Mouse (Mus musculus): Measurements from ENCODE around the gene Myrip. TPM values are rescaled to one million over a fixed set of nuclear protein-coding genes. Genes with fewer than 3 reads are reported as not detected.

The Myrip gene
- total RNA-seq, 1 experiment, result 0.40 TPM

- no peak for DNase-seq (ENCODE audit: low read depth, low spot score)
- Histone ChIP-seq H3K9ac (ENCODE audit: insufficient read depth, low read depth, low read length, poor library complexity, severe bottlenecking) (no peak overlapping the region), H3K4me3 (ENCODE audit: insufficient read depth in 1 of 2, low read depth in 1 of 2, low read length in 2 of 2, poor library complexity in 1 of 2, severe bottlenecking in 1 of 2) (peak overlapping the region; percentile 72 to 88; a peak in 3 of 4 replicates), H3K27ac (ENCODE audit: insufficient read depth, low read depth, low read length, poor library complexity, severe bottlenecking) (no peak overlapping the region), H3K4me1 (ENCODE audit: control insufficient read depth in 2 of 2, insufficient read depth in 2 of 2, low read length in 2 of 2, poor library complexity in 1 of 2) (no peaks in the 10 kb centered on the region; a peak in 1 of 4 replicates), H3K36me3 (ENCODE audit: control insufficient read depth, insufficient read depth, low read length, poor library complexity, severe bottlenecking) (peaks cover 14% of the 10 kb centered on the region; the same call in 1 of the 2 replicates), H3K9me3 (ENCODE audit: control insufficient read depth, insufficient read depth, low read depth, low read length) (no peaks in the 10 kb centered on the region)
- in situ Hi-C loops (cut with MboI; ENCODE audit: low sequenced_read_pairs in 2 of 2, unreplicated experiment in 2 of 2), result no loop called here
- TF ChIP-seq CHD2 (IDR thresholded peaks at IDR 0.05; ENCODE audit: low read depth, low read length) (no peak), ZC3H11A (IDR thresholded peaks at IDR 0.05; ENCODE audit: borderline replicate concordance, low read depth, low read length) (no peak), HCFC1 (IDR thresholded peaks at IDR 0.05; ENCODE audit: borderline replicate concordance, insufficient read depth, low read length) (no peak), ZNF384 (IDR thresholded peaks at IDR 0.05; ENCODE audit: low read depth, low read length) (no peak), MAFK (IDR thresholded peaks at IDR 0.05; ENCODE audit: insufficient read depth, low read depth, low read length) (no peak)
These were observed 190.2 kb downstream of the Myrip start for GRCm38 (mm10) chr9:120491509-120491908.

DNA sequence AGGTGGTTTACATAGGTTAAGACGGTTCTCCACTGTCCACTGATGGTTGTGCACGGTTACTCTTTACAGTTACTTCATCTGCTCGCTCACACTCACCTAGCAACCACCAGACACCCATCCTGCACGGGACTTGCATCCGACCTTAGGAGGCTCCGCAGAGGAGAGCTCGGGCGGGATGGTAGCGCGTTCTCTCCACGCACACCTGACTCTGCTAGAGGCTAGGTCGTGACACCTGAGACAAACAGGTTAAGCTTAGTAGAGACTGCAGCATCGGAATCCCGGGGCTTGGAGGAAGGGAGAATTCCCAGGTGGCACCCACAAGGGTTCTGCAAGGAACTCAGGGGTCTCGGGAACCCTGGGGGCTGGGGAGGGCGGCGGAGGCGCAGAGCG is 190.7 kb downstream of the Myrip start, which contains the start of gene Eif1b:
Gene Eif1b, plus strand, starts transcription at position 223 of the 390 bp plus-strand sequence.
- DNase-seq (ENCODE audit: low read depth, low spot score), result no peak
- Histone ChIP-seq H3K9ac (ENCODE audit: insufficient read depth, low read depth, low read length, poor library complexity, severe bottlenecking) (peak within 1 kb of the TSS; percentile 78), H3K4me1 (ENCODE audit: control insufficient read depth in 2 of 2, insufficient read depth in 2 of 2, low read length in 2 of 2, poor library complexity in 1 of 2) (no peaks in the 10 kb centered on the region; a peak in 1 of 4 replicates), H3K4me3 (ENCODE audit: insufficient read depth in 1 of 2, low read depth in 1 of 2, low read length in 2 of 2, poor library complexity in 1 of 2, severe bottlenecking in 1 of 2) (peak within 1 kb of the TSS; percentile 72 to 88), H3K36me3 (ENCODE audit: control insufficient read depth, insufficient read depth, low read length, poor library complexity, severe bottlenecking) (peaks cover 14% of the 10 kb centered on the region; the same call in 1 of the 2 replicates), H3K9me3 (ENCODE audit: control insufficient read depth, insufficient read depth, low read depth, low read length) (no peaks in the 10 kb centered on the region), H3K27ac (ENCODE audit: insufficient read depth, low read depth, low read length, poor library complexity, severe bottlenecking) (0 out of 2 replicates have a peak within 1 kb of the TSS, but pooled peaks have one; percentile 1)
- in situ Hi-C loops (cut with MboI; ENCODE audit: low sequenced_read_pairs in 2 of 2, unreplicated experiment in 2 of 2), result no loop called here
- no peak for TF ChIP-seq ZNF384 (IDR thresholded peaks at IDR 0.05; ENCODE audit: low read depth, low read length)
- no peak for TF ChIP-seq ZC3H11A (IDR thresholded peaks at IDR 0.05; ENCODE audit: borderline replicate concordance, low read depth, low read length)
- no peak for TF ChIP-seq HCFC1 (IDR thresholded peaks at IDR 0.05; ENCODE audit: borderline replicate concordance, insufficient read depth, low read length)
- TF ChIP-seq MAFK (IDR thresholded peaks at IDR 0.05; ENCODE audit: insufficient read depth, low read depth, low read length), result no peak
- TF ChIP-seq CHD2 (IDR thresholded peaks at IDR 0.05; ENCODE audit: low read depth, low read length), result no peak

GRCm38 (mm10) chr9:120492400-120493351 is 191.4 kb downstream of the Myrip start:
- H3K4me1 ChIP-seq (ENCODE audit: control insufficient read depth in 2 of 2, insufficient read depth in 2 of 2, low read length in 2 of 2, poor library complexity in 1 of 2), result no peaks in the 10 kb centered on the region; a peak in 1 of 4 replicates
- no peaks in the 10 kb centered on the region for H3K9me3 ChIP-seq (ENCODE audit: control insufficient read depth, insufficient read depth, low read depth, low read length)
- peak; percentile 72; the same call in 1 of the 2 replicates for TF ChIP-seq HCFC1 (IDR thresholded peaks at IDR 0.05; ENCODE audit: borderline replicate concordance, insufficient read depth, low read length)
- TF ChIP-seq MAFK (IDR thresholded peaks at IDR 0.05; ENCODE audit: insufficient read depth, low read depth, low read length), result no peak
- H3K4me3 ChIP-seq (ENCODE audit: insufficient read depth in 1 of 2, low read depth in 1 of 2, low read length in 2 of 2, poor library complexity in 1 of 2, severe bottlenecking in 1 of 2), result peak overlapping the region; percentile 72 to 88
- H3K9ac ChIP-seq (ENCODE audit: insufficient read depth, low read depth, low read length, poor library complexity, severe bottlenecking), result peak overlapping the region; percentile 78
- in situ Hi-C loops (cut with MboI; ENCODE audit: low sequenced_read_pairs in 2 of 2, unreplicated experiment in 2 of 2), result no loop called here
- peaks cover 14% of the 10 kb centered on the region; the same call in 1 of the 2 replicates for H3K36me3 ChIP-seq (ENCODE audit: control insufficient read depth, insufficient read depth, low read length, poor library complexity, severe bottlenecking)
- 0 out of 2 replicates have a peak overlapping the region, but pooled peaks have one; percentile 1 for H3K27ac ChIP-seq (ENCODE audit: insufficient read depth, low read depth, low read length, poor library complexity, severe bottlenecking)
- no peak for DNase-seq (ENCODE audit: low read depth, low spot score)

- in situ Hi-C loops (cut with MboI; ENCODE audit: low sequenced_read_pairs in 2 of 2, unreplicated experiment in 2 of 2), result no loop called here
- H3K9ac ChIP-seq (ENCODE audit: insufficient read depth, low read depth, low read length, poor library complexity, severe bottlenecking), result no peak overlapping the region
- no peak for DNase-seq (ENCODE audit: low read depth, low spot score)
- H3K36me3 ChIP-seq (ENCODE audit: control insufficient read depth, insufficient read depth, low read length, poor library complexity, severe bottlenecking), result peaks cover 14% of the 10 kb centered on the region; the same call in 1 of the 2 replicates
- TF ChIP-seq HCFC1 (IDR thresholded peaks at IDR 0.05; ENCODE audit: borderline replicate concordance, insufficient read depth, low read length) (no peak), MAFK (IDR thresholded peaks at IDR 0.05; ENCODE audit: insufficient read depth, low read depth, low read length) (no peak), ZC3H11A (IDR thresholded peaks at IDR 0.05; ENCODE audit: borderline replicate concordance, low read depth, low read length) (no peak), ZNF384 (IDR thresholded peaks at IDR 0.05; ENCODE audit: low read depth, low read length) (no peak), CHD2 (IDR thresholded peaks at IDR 0.05; ENCODE audit: low read depth, low read length) (no peak)
- no peaks in the 10 kb centered on the region for H3K9me3 ChIP-seq (ENCODE audit: control insufficient read depth, insufficient read depth, low read depth, low read length)
- H3K4me1 ChIP-seq (ENCODE audit: control insufficient read depth in 2 of 2, insufficient read depth in 2 of 2, low read length in 2 of 2, poor library complexity in 1 of 2), result no peaks in the 10 kb centered on the region; a peak in 1 of 4 replicates
- no peak overlapping the region for H3K27ac ChIP-seq (ENCODE audit: insufficient read depth, low read depth, low read length, poor library complexity, severe bottlenecking)
- H3K4me3 ChIP-seq (ENCODE audit: insufficient read depth in 1 of 2, low read depth in 1 of 2, low read length in 2 of 2, poor library complexity in 1 of 2, severe bottlenecking in 1 of 2), result peak overlapping the region in 1 of 2 experiments; percentile 88; a peak in 1 of 4 replicates
These were observed 192.5 kb downstream of the Myrip start for GRCm38 (mm10) chr9:120493781-120494180.

Measured in ES-E14 (cell line).